In the genomic region with DNA sequence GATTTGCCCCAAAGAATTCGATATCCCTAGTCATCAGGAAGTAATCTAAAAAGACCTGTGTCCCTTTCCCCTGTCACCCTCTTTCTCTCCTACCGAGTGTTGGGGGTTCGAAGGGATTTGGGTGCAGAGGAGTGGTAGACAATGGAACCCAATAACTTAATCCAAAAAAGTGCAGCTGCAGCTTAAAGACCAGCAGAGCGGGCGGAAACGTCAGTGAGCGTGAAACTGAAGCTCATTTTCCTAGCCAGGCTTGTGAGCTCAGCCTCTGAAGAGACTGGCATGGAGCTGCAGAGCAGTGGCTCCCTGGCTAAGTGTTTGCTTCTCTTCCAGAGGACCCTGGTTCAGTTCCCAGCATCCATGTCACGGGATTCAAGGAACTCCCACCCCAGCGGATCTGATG, we compare ENCODE assay signal across 14 mouse cellular contexts. TPM values are rescaled to one million over a fixed set of nuclear protein-coding genes. Genes with fewer than 3 reads are reported as not detected.
DNase-seq lines count a peak whose midpoint lies in the region; ATAC-seq and TF ChIP-seq lines count a peak whose summit lies in the region.
"Had no signal": no experiment of that assay in that cellular context is flagged by ENCODE, and none has a peak within 500 bp of the region (broad histone marks: within the 10 kb centered on the region; RNA-seq: fewer than 3 reads in every experiment).

No protein-coding gene starts in this region.

- H3K36me3 ChIP-seq in heart, adult 2 months (ENCODE audit: control insufficient read depth, insufficient read depth, low read length), result no peaks in the 10 kb centered on the region
- no peaks in the 10 kb centered on the region for H3K36me3 ChIP-seq in heart, embryonic 10.5 days
- no peaks in the 10 kb centered on the region for H3K36me3 ChIP-seq in embryonic facial prominence, embryonic 14.5 days (ENCODE audit: control insufficient read depth, insufficient read depth, low read length)
- H3K36me3 ChIP-seq in limb, embryonic 15.5 days, result no peaks in the 10 kb centered on the region
- H3K36me3 ChIP-seq: forebrain, embryonic 12.5 days; midbrain, embryonic 10.5 days had no signal

- TF ChIP-seq CTCF in heart, adult 2 months (IDR thresholded peaks at IDR 0.05), result no peak

- DNase-seq in heart, adult 2 months, result no peak
- DNase-seq in heart, embryonic 10.5 days (ENCODE audit: low spot score), result no peak
- DNase-seq in A20 (ENCODE audit: low read depth, low spot score), result peak; percentile 64
- DNase-seq in embryonic facial prominence, embryonic 14.5 days (ENCODE audit: low spot score), result peak; percentile 71
- DNase-seq in adrenal gland, postnatal 36 days, result no peak
- DNase-seq in kidney, postnatal 25 days, result no peak
- DNase-seq in adrenal gland, adult (ENCODE audit: inconsistent age in 2 of 2, low spot score in 1 of 2), result no peak
- DNase-seq: cerebellum, adult 9-10 months; layer of hippocampus, adult 9-11 months had no signal

- peak overlapping the region; percentile 73; the same call in 1 of the 2 replicates for H3K27ac ChIP-seq in heart, adult 2 months
- no peak overlapping the region for H3K27ac ChIP-seq in heart, embryonic 10.5 days
- peak overlapping the region; percentile 40; the same call in 1 of the 2 replicates for H3K27ac ChIP-seq in embryonic facial prominence, embryonic 14.5 days (replicated peaks; ENCODE audit: low read depth, low read length)
- peak overlapping the region; percentile 73; the same call in 1 of the 2 replicates for H3K27ac ChIP-seq in limb, embryonic 15.5 days
- H3K27ac ChIP-seq: forebrain, embryonic 12.5 days; hindbrain, embryonic 14.5 days had no signal

- ATAC-seq in embryonic facial prominence, embryonic 14.5 days (ENCODE audit: low read depth), result no peak
- no peak for ATAC-seq in limb, embryonic 15.5 days (ENCODE audit: insufficient number of reproducible peaks, low FRiP score, low TSS enrichment, low read depth)

- H3K79me2 ChIP-seq in heart, adult 2 months (replicated peaks; ENCODE audit: control insufficient read depth, insufficient read depth, low read length), result no peaks in the 10 kb centered on the region

- peaks cover 20% of the 10 kb centered on the region for H3K4me1 ChIP-seq in heart, adult 2 months (ENCODE audit: control insufficient read depth, insufficient read depth, low read length)
- H3K4me1 ChIP-seq in heart, embryonic 10.5 days, result peaks cover 51% of the 10 kb centered on the region
- H3K4me1 ChIP-seq in embryonic facial prominence, embryonic 14.5 days (ENCODE audit: control insufficient read depth, insufficient read depth, low read length), result peaks cover 58% of the 10 kb centered on the region
- H3K4me1 ChIP-seq in limb, embryonic 15.5 days, result peaks cover 62% of the 10 kb centered on the region

- no peaks in the 10 kb centered on the region for H3K9me3 ChIP-seq in heart, embryonic 10.5 days
- no peaks in the 10 kb centered on the region for H3K9me3 ChIP-seq in embryonic facial prominence, embryonic 14.5 days (ENCODE audit: control insufficient read depth, low read length)
- no peaks in the 10 kb centered on the region for H3K9me3 ChIP-seq in limb, embryonic 15.5 days
- H3K9me3 ChIP-seq: forebrain, embryonic 12.5 days; midbrain, embryonic 10.5 days had no signal

- intact Hi-C loops in heart, adult 2 months (cut with DNase I), result loop anchor here (5.0 kb wide), 1 partner anchor 34 kb away; the partner anchor contains the start of gene Ldlrap1

- TF ChIP-seq EP300 in heart, adult 2 months (IDR thresholded peaks at IDR 0.05; ENCODE audit: insufficient read depth, low read depth, low read length), result no peak

- no peaks in the 10 kb centered on the region for H3K27me3 ChIP-seq in heart, adult 2 months (ENCODE audit: control insufficient read depth, insufficient read depth, low read length)
- H3K27me3 ChIP-seq in heart, embryonic 10.5 days (ENCODE audit: insufficient read depth, poor library complexity, severe bottlenecking), result 0 out of 2 replicates have a peak, but pooled peaks cover 8% of the 10 kb centered on the region
- H3K27me3 ChIP-seq in embryonic facial prominence, embryonic 14.5 days (replicated peaks; ENCODE audit: control insufficient read depth, insufficient read depth, low read length), result no peaks in the 10 kb centered on the region
- H3K27me3 ChIP-seq in limb, embryonic 15.5 days, result no peaks in the 10 kb centered on the region

- WGBS in heart, adult 2 months, result 70% methylated on average over 9 of the region's 9 CpGs
- WGBS in heart, embryonic 10.5 days, result 65% methylated on average over 9 of the region's 9 CpGs
- 47% methylated on average over 9 of the region's 9 CpGs for WGBS in embryonic facial prominence, embryonic 14.5 days
- WGBS in limb, embryonic 15.5 days, result 54% methylated on average over 9 of the region's 9 CpGs

- H3K4me3 ChIP-seq in heart, adult 2 months, result no peak overlapping the region
- H3K4me3 ChIP-seq in heart, embryonic 10.5 days, result no peak overlapping the region
- H3K4me3 ChIP-seq in embryonic facial prominence, embryonic 14.5 days (ENCODE audit: low read depth, low read length), result no peak overlapping the region
- H3K4me3 ChIP-seq in limb, embryonic 15.5 days, result no peak overlapping the region
- H3K4me3 ChIP-seq: forebrain, embryonic 12.5 days; left cerebral cortex, adult 2 months had no signal

- no peak for TF ChIP-seq POLR2A in heart, adult 2 months (IDR thresholded peaks at IDR 0.05; ENCODE audit: insufficient read depth, low read depth, low read length)

- H3K9ac ChIP-seq in heart, adult 2 months (ENCODE audit: low read depth, low read length), result no peak overlapping the region
- no peak overlapping the region for H3K9ac ChIP-seq in embryonic facial prominence, embryonic 14.5 days (ENCODE audit: low read depth, low read length)
- no peak overlapping the region for H3K9ac ChIP-seq in limb, embryonic 15.5 days
- H3K9ac ChIP-seq: forebrain, embryonic 12.5 days; hindbrain, embryonic 14.5 days had no signal

- no peak overlapping the region for H3K4me2 ChIP-seq in embryonic facial prominence, embryonic 14.5 days (ENCODE audit: low read depth, low read length)
- H3K4me2 ChIP-seq in limb, embryonic 15.5 days, result no peak overlapping the region
- H3K4me2 ChIP-seq: forebrain, embryonic 12.5 days; hindbrain, embryonic 14.5 days had no signal

RNA-seq across cellular contexts. Expression of gene Man1c1, which starts 29.3 kb away (rescaled TPM):
- total RNA-seq in heart, adult 2 months (2021), result 10 to 100 TPM; 24.8 to 28.4 TPM
- 14.1 and 17.6 TPM in 2 replicates for polyA plus RNA-seq in heart, adult 2 months (2012; rRNA removed)
- polyA plus RNA-seq in heart, embryonic 10.5 days (2016; fragmentation: Nextera tagmentation; extraction: Ambion mirVana), result 8.3 and 8.6 TPM in 2 replicates
- 5.1 and 6.5 TPM in 2 replicates for polyA plus RNA-seq in embryonic facial prominence, embryonic 14.5 days (2014; fragmentation: Nextera tagmentation; extraction: Ambion mirVana)
- 4.7 and 5.6 TPM in 2 replicates for polyA plus RNA-seq in limb, embryonic 15.5 days (2015; fragmentation: Nextera tagmentation; extraction: Ambion mirVana)
- 10 to 100 TPM; 18.5 to 24.7 TPM for total RNA-seq in adrenal gland, postnatal 36 days (2021)

RNA-seq across cellular contexts. Expression of gene Ldlrap1, which starts 34.5 kb away (rescaled TPM):
- 10 to 100 TPM; 11.5 to 12.6 TPM for total RNA-seq in heart, adult 2 months (2021)
- polyA plus RNA-seq in heart, adult 2 months (2012; rRNA removed), result 12.4 and 14.1 TPM in 2 replicates
- polyA plus RNA-seq in heart, embryonic 10.5 days (2016; fragmentation: Nextera tagmentation; extraction: Ambion mirVana), result 17.6 and 17.8 TPM in 2 replicates
- 22.5 and 22.9 TPM in 2 replicates for polyA plus RNA-seq in embryonic facial prominence, embryonic 14.5 days (2014; fragmentation: Nextera tagmentation; extraction: Ambion mirVana)
- polyA plus RNA-seq in limb, embryonic 15.5 days (2015; fragmentation: Nextera tagmentation; extraction: Ambion mirVana), result 31.8 and 33.9 TPM in 2 replicates
- 10 to 100 TPM; 47.5 to 52.9 TPM for total RNA-seq in adrenal gland, postnatal 36 days (2021)

Comparison
In these comparisons a context has a peak if more than half of its experiments do, and no peak if none do; other contexts are left out.
1. DNase-seq: peak in A20 (single experiment) and embryonic facial prominence, embryonic 14.5 days (single experiment); none in heart, adult 2 months (0 of 2), heart, embryonic 10.5 days (single experiment), adrenal gland, postnatal 36 days (0 of 2), kidney, postnatal 25 days (0 of 2) and adrenal gland, adult (0 of 2).